Mouse (Mus musculus) adipocyte (in vitro differentiated cells): ENCODE results near the gene Ttll12.

Experiments used
- DNase-seq: peaks from one replicate; pipeline ENCODE4 v3.0.0-alpha.2; 2016; ENCODE audit warnings: low spot score

Gene Ttll12

DNA sequence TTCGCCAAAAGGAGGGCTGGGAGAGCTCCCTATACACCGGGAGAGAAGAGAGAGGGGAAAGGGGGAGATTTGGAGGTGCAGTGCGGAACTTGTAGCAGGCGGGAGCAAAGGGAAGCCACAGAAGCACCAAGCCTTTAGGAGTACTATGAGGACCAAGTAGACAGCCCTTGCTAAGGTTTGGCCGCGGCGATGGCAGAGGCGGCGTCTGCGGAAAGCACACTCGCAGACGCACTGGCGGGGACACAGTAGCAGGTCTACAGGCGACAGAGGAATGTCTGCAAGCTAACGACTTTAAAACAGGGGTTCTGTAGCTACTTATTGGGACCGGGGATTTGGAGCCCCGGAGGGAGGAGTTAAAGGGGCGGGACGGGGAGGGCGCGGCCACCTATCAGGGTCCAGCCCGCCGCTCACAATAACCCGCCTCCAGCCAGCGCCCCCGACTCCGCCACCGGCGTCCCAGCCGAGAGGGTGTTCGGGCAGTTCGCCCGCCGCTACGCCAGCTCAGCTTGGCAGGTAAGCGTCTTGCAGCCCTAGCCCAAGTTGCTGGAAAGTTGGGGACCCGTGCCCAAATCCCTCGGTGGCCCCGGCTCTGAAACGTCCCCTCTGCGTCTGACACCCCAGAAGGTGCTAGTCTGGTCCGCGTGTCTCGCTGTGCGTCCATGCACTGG, 68.4 kb downstream of the Ttll12 start, which contains the start of gene Bik:
Gene Bik (plus strand): TSS at position 439 of the 668 bp plus-strand sequence.
- DNase-seq, result no peak
